Mouse (Mus musculus): ENCODE measurements around the gene 4933411K16Rik.
A peak's percentile ranks its signal among the peaks of the same experiment; 100 is the strongest.

The 4933411K16Rik gene

GRCm38 (mm10) chr19:42051948-42052347 is at the start of gene 4933411K16Rik:
4933411K16Rik (plus strand) TSS chr19:42052248.
- DNase-seq: no peak

- DNase-seq: no peak
Observed at GRCm38 (mm10) chr19:42004258-42004657, 47.8 kb upstream of the 4933411K16Rik start.

- peak; percentile 38 for DNase-seq
Observed at GRCm38 (mm10) chr19:42005616-42006015, 46.4 kb upstream of the 4933411K16Rik start.

- DNase-seq: no peak
Observed at GRCm38 (mm10) chr19:42006568-42006967, 45.5 kb upstream of the 4933411K16Rik start.

- DNase-seq: no peak
Observed at GRCm38 (mm10) chr19:42008586-42008985, 43.5 kb upstream of the 4933411K16Rik start.

- DNase-seq: no peak
Observed at GRCm38 (mm10) chr19:42009067-42009466, 43.0 kb upstream of the 4933411K16Rik start.

GRCm38 (mm10) chr19:42010436-42010835 is 41.6 kb upstream of the 4933411K16Rik start:
- no peak for DNase-seq

- DNase-seq: no peak
Observed at GRCm38 (mm10) chr19:42011123-42011522, 40.9 kb upstream of the 4933411K16Rik start.

- no peak for DNase-seq
Observed at GRCm38 (mm10) chr19:42014231-42014825, 37.7 kb upstream of the 4933411K16Rik start.

GRCm38 (mm10) chr19:42015001-42015400 is 37.0 kb upstream of the 4933411K16Rik start:
- DNase-seq: no peak

GRCm38 (mm10) chr19:42016251-42016650 is 35.8 kb upstream of the 4933411K16Rik start:
- DNase-seq: no peak

- no peak for DNase-seq
Observed at GRCm38 (mm10) chr19:42016840-42017239, 35.2 kb upstream of the 4933411K16Rik start.

GRCm38 (mm10) chr19:42017399-42018247 is 34.4 kb upstream of the 4933411K16Rik start:
- no peak for DNase-seq

GRCm38 (mm10) chr19:42019011-42019522 is 33.0 kb upstream of the 4933411K16Rik start:
- DNase-seq: no peak

- DNase-seq: no peak
Observed at GRCm38 (mm10) chr19:42021681-42022541, 30.1 kb upstream of the 4933411K16Rik start.

GRCm38 (mm10) chr19:42022542-42022848 is 29.6 kb upstream of the 4933411K16Rik start:
- DNase-seq: no peak

- peak; percentile 73 for DNase-seq
Observed at GRCm38 (mm10) chr19:42026158-42026557, 25.9 kb upstream of the 4933411K16Rik start.

GRCm38 (mm10) chr19:42031112-42031511 is 20.9 kb upstream of the 4933411K16Rik start:
- DNase-seq: no peak

GRCm38 (mm10) chr19:42033611-42034010 is 18.4 kb upstream of the 4933411K16Rik start:
- DNase-seq: no peak

- DNase-seq: no peak
Observed at GRCm38 (mm10) chr19:42034146-42034775, 17.8 kb upstream of the 4933411K16Rik start.

GRCm38 (mm10) chr19:42034881-42035455 is 17.1 kb upstream of the 4933411K16Rik start:
- no peak for DNase-seq

Measured in liver (tissue).